Mouse (Mus musculus) myocyte (in vitro differentiated cells): ENCODE measurements around the gene Srsf4. TPM values are rescaled to one million over a fixed set of nuclear protein-coding genes. Genes with fewer than 3 reads are reported as not detected.

Experiments
- H3K27me3 ChIP-seq: one replicate; pipeline ENCODE4 v1.6.1; 2011; ENCODE audit not compliant: control insufficient read depth, insufficient read depth, insufficient read length
- H3K36me3 ChIP-seq: one replicate; pipeline ENCODE4 v1.6.1; 2011; ENCODE audit not compliant: control insufficient read depth, insufficient read depth
- H3K4me2 ChIP-seq: one replicate; pipeline ENCODE4 v1.6.1; 2011; ENCODE audit warnings: low read depth, control low read depth
- H3K4me3 ChIP-seq: one replicate; pipeline ENCODE4 v1.5.1; 2011; ENCODE audit warnings: mild to moderate bottlenecking, control low read depth, moderate library complexity
- H3K79me2 ChIP-seq: one replicate; pipeline ENCODE4 v1.6.1; 2011; ENCODE audit not compliant: control insufficient read depth, insufficient read depth
- H3ac ChIP-seq: one replicate; pipeline ENCODE4 v1.6.1; 2011; ENCODE audit not compliant: control insufficient read depth, insufficient read length
- CEBPB ChIP-seq: IDR thresholded peaks from 2 replicates; pipeline ENCODE4 v1.6.1; 2011; ENCODE audit warnings: mild to moderate bottlenecking, moderate library complexity; ENCODE audit not compliant: poor library complexity, insufficient read depth, severe bottlenecking
- E2F4 ChIP-seq: IDR thresholded peaks from one replicate; pipeline ENCODE4 v1.6.1; 2011; ENCODE audit warnings: mild to moderate bottlenecking, control low read depth, moderate library complexity; ENCODE audit not compliant: insufficient read depth
- MAX ChIP-seq: IDR thresholded peaks from one replicate; pipeline ENCODE4 v1.6.1; 2011; ENCODE audit warnings: low read depth, mild to moderate bottlenecking, control low read depth
- MYOD1 ChIP-seq, 3 experiments: IDR thresholded peaks; one replicate each; pipeline ENCODE4 v1.6.1; 2011; ENCODE audit warnings: control low read depth in 2 of 3, low read depth in 2 of 3, mild to moderate bottlenecking in 2 of 3, moderate library complexity in 1 of 3; ENCODE audit not compliant: insufficient read length in 2 of 3, control insufficient read depth in 1 of 3
- MYOG ChIP-seq, 3 experiments: IDR thresholded peaks; one replicate each; pipeline ENCODE4 v1.6.1; 2011; ENCODE audit warnings: control low read depth in 2 of 3, low read depth in 2 of 3, mild to moderate bottlenecking in 2 of 3; ENCODE audit not compliant: insufficient read length in 2 of 3, control insufficient read depth in 1 of 3, insufficient read depth in 1 of 3
- POLR2A ChIP-seq: IDR thresholded peaks from one replicate; pipeline ENCODE4 v1.6.1; 2011; ENCODE audit warnings: low read depth, mild to moderate bottlenecking, control low read depth, moderate library complexity; ENCODE audit not compliant: insufficient read length
- POLR2AphosphoS2 ChIP-seq: IDR thresholded peaks from one replicate; pipeline ENCODE4 v1.6.1; 2011; ENCODE audit warnings: low read depth, control low read depth; ENCODE audit not compliant: insufficient read length
- REST ChIP-seq: IDR thresholded peaks from one replicate; pipeline ENCODE4 v1.6.1; 2011; ENCODE audit warnings: mild to moderate bottlenecking, control low read depth, moderate library complexity; ENCODE audit not compliant: insufficient read depth, insufficient read length
- SRF ChIP-seq: IDR thresholded peaks from one replicate; pipeline ENCODE4 v1.6.1; 2011; ENCODE audit warnings: low read depth; ENCODE audit not compliant: control insufficient read depth, insufficient read length
- TCF12 ChIP-seq: IDR thresholded peaks from one replicate; pipeline ENCODE4 v1.6.1; 2011; ENCODE audit warnings: mild to moderate bottlenecking, control low read depth; ENCODE audit not compliant: poor library complexity, insufficient read depth, severe bottlenecking
- TCF3 ChIP-seq: IDR thresholded peaks from one replicate; pipeline ENCODE4 v1.6.1; 2011; ENCODE audit warnings: low read depth, control low read depth; ENCODE audit not compliant: insufficient read length
- USF1 ChIP-seq: IDR thresholded peaks from one replicate; pipeline ENCODE4 v1.6.1; 2011; ENCODE audit warnings: low read depth, mild to moderate bottlenecking, control low read depth, moderate library complexity
- polyA plus RNA-seq: library from polyadenylated mRNA; unstranded; fragments of >200 nt; fragmentation: generic; extraction: Trizol; gene quantifications from one replicate; pipeline ENCODE4 v1.2.1, GENCODE M21; 2012; ENCODE audit warnings: missing spikeins

The Srsf4 gene
- polyA plus RNA-seq, 1 experiment: 33.5 TPM

DNA sequence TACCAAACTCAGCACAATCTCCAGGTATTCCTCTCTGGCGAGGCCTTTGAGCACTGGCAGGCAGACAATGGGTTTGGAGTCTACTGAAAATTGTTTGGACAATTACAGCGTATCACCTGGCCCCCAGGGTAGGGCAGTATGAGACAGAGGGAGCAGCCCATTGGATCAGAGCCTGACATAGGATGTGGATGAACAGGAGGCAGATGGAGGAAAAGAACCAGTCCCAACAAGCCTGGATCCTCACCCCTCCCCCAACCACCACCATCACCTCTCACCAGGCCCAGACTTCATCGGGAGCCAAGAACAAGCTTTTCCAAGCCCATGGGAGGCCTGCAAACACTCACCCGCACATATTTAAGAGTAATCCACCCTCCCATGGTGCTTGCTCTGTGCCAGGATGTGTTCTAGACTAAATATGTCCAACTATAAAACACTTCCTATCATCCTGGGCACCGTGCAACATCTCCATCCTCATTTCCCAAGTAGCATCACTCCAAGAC lies 41.8 kb upstream of the Srsf4 start:
- Histone ChIP-seq H3K79me2 (no peaks in the 10 kb centered on the region), H3K4me2 (no peak overlapping the region), H3K36me3 (no peaks in the 10 kb centered on the region), H3K27me3 (peaks cover 27% of the 10 kb centered on the region), H3ac (no peak overlapping the region), H3K4me3 (no peak overlapping the region)
- TF ChIP-seq SRF (no peak), USF1 (no peak), POLR2A (no peak), POLR2AphosphoS2 (no peak), E2F4 (no peak), MYOG (IDR thresholded peaks at IDR 0.05; ENCODE audit: control insufficient read depth in 1 of 3, insufficient read depth in 1 of 3, insufficient read length in 2 of 3, low read depth in 2 of 3) (no peak), MYOD1 (IDR thresholded peaks at IDR 0.05; ENCODE audit: control insufficient read depth in 1 of 3, insufficient read length in 2 of 3, low read depth in 2 of 3) (no peak), REST (no peak), TCF12 (no peak), TCF3 (no peak), MAX (no peak), CEBPB (no peak)

DNA sequence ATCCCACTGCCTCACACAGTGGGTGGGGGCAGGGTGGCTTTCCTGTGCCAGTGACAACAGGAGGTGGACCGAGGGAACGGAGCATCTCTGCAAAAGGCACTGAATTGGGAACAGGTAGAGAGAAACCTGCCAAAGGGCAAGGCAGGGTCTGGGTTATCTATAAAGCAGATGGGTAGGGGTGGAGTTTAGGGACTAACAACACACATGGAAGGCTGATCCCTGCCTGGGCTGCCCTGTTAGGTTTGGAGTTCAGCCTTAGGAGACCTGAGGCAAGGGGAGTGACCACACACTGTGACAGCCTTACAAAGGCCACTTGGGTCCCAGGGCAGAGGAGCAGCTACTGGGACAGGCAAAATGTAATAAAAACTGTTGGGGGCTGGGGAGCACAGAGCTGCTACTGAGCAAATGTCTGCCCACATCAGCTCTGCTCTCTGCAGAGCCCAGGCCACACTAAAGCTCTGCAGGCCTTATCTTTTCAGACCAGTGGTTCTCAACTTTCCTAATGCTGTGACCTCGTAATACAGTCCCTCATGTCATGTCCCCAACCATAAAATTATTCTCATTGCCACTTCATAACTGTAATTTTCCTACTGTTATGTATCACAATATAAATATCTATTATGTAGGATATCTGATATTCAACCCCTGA lies 40.5 kb upstream of the Srsf4 start:
- H3K36me3 ChIP-seq: no peaks in the 10 kb centered on the region
- no peak for TF ChIP-seq MYOD1 (IDR thresholded peaks at IDR 0.05; ENCODE audit: control insufficient read depth in 1 of 3, insufficient read length in 2 of 3, low read depth in 2 of 3)
- no peak for TF ChIP-seq REST
- no peak for TF ChIP-seq TCF12
- TF ChIP-seq SRF: no peak
- no peak for TF ChIP-seq POLR2AphosphoS2
- no peak for TF ChIP-seq MYOG (IDR thresholded peaks at IDR 0.05; ENCODE audit: control insufficient read depth in 1 of 3, insufficient read depth in 1 of 3, insufficient read length in 2 of 3, low read depth in 2 of 3)
- TF ChIP-seq MAX: no peak
- no peak for TF ChIP-seq POLR2A
- no peak for TF ChIP-seq TCF3
- no peak for TF ChIP-seq USF1
- no peak for TF ChIP-seq CEBPB
- no peak for TF ChIP-seq E2F4
- H3ac ChIP-seq: no peak overlapping the region
- no peak overlapping the region for H3K4me3 ChIP-seq
- H3K79me2 ChIP-seq: no peaks in the 10 kb centered on the region
- peaks cover 40% of the 10 kb centered on the region for H3K27me3 ChIP-seq
- H3K4me2 ChIP-seq: no peak overlapping the region

DNA sequence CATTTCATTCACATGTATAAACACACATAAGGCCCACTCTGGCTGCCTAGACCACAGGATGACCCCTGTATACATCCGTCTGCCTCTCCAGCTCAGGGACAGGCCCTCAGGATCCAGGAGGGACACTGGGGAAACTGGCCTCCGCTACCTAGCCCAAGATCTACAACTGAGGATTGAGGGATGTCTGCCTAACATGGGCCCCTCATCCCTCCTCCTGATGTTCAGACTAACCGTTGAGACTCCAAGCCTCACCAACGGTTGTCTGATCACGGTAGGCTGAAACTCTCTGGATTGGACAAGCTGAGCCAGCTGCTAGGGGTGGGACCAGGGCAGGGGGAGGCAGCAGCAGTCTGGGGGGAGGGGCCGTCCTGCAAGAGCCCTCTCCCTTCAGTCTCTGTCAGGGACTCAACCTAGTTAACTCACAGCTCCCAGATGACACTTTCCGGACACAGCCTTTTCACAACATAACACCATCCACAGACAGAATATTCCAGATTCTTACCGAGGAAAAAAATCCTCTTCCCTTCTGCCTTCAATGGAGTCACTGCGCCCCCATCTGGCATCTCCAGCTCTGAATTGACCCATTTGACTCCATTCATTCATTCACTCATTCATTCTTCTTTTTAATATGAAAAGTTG lies 39.3 kb upstream of the Srsf4 start:
- Histone ChIP-seq H3K4me3 (no peak overlapping the region), H3K79me2 (no peaks in the 10 kb centered on the region), H3K36me3 (no peaks in the 10 kb centered on the region), H3K4me2 (no peak overlapping the region), H3ac (no peak overlapping the region), H3K27me3 (peaks cover 43% of the 10 kb centered on the region)
- TF ChIP-seq MYOD1 (IDR thresholded peaks at IDR 0.05; ENCODE audit: control insufficient read depth in 1 of 3, insufficient read length in 2 of 3, low read depth in 2 of 3): no peak

DNA sequence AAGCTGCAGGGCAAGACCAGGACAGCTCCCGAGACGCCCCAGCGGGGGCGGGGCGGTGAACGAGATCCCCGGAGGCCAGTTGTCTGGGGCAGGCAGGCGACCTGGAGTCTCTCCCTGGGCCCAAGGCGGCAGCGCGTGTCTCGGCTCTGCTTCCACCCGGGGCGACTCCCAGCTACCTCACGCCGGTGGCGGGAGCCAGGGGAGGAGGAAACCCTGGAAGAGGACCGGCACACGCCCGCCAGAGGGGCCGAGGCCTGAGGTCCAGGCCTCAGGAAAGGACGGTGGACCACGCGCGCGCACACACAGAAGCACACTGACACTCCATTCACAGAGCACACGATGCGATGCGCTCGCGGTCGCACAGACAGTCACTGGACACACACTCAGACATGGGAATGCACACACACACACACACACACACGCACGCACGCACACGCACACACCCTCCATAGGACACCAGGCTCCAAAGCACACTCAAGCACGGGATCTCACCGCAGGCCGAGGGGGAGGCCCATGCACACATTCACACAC lies 37.0 kb upstream of the Srsf4 start:
- no peaks in the 10 kb centered on the region for H3K79me2 ChIP-seq
- TF ChIP-seq MYOG (IDR thresholded peaks at IDR 0.05; ENCODE audit: control insufficient read depth in 1 of 3, insufficient read depth in 1 of 3, insufficient read length in 2 of 3, low read depth in 2 of 3) (peak in 1 of 3 experiments; percentile 5), CEBPB (no peak)
- H3K4me3 ChIP-seq: no peak overlapping the region
- peak overlapping the region; percentile 35 for H3ac ChIP-seq
- H3K36me3 ChIP-seq: no peaks in the 10 kb centered on the region
- peaks cover 45% of the 10 kb centered on the region for H3K27me3 ChIP-seq
- H3K4me2 ChIP-seq: peak overlapping the region; percentile 77

DNA sequence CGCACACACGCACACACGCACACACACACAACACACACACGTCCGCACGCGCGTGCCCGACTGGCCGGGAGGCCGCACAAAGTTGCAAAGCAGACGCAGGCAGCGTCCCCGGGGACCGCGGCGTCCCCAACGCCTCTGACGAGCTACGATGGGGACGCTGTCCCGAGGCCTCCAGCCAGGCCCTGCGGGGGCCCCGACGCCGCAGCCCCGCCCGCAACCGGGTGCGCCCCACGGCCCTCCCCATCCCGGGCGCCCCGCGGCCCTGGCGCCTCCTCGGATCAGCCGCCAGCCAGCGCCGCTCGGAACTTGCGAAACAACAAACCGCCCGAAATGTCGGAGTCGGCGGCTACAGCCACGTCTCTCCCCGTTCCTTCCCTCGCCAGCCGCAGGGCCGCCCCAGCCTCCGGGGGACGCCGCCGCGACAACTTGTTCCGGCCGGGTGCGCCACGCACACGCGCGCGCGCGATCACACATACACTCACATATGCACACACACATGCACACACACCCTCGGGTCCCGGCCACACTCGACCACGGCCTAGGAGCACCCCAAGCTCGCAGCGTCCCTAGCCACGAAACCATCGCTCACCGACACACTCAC lies 36.4 kb upstream of the Srsf4 start:
- Histone ChIP-seq H3K79me2 (no peaks in the 10 kb centered on the region), H3K27me3 (peaks cover 43% of the 10 kb centered on the region), H3K4me3 (peak overlapping the region; percentile 5), H3K4me2 (peak overlapping the region; percentile 77), H3K36me3 (no peaks in the 10 kb centered on the region), H3ac (peak overlapping the region; percentile 35)
- TF ChIP-seq MYOG (IDR thresholded peaks at IDR 0.05; ENCODE audit: control insufficient read depth in 1 of 3, insufficient read depth in 1 of 3, insufficient read length in 2 of 3, low read depth in 2 of 3): peak in 1 of 3 experiments; percentile 14
- TF ChIP-seq SRF: no peak
